Mouse (Mus musculus) forebrain, embryonic 12.5 days (tissue): ENCODE measurements at regions not wholly inside any gene's neighbourhood (a gene's known extent, or its start where the extent isn't known, plus 50 kb on each side); places are given as distances from the start of the nearest gene placed in this dataset.

ENCODE experiments used
- ATAC-seq: fragments of 200-750 bp; cut with Nextera tagmentation; 2 replicates; pipeline ENCODE4 v1.8.0; 2017; ENCODE audit warnings: moderate TSS enrichment; ENCODE audit not compliant: low FRiP score
- H3K27ac ChIP-seq: fragments of 300-500 bp; sonication (generic); 2 replicates; pipeline ENCODE4 v1.5.1; 2016; ENCODE audit warnings: mild to moderate bottlenecking
- H3K27me3 ChIP-seq: fragments of 300-500 bp; sonication (generic); 2 replicates; pipeline ENCODE4 v1.6.1; 2016; ENCODE audit warnings: mild to moderate bottlenecking
- H3K36me3 ChIP-seq: fragments of 300-500 bp; sonication (generic); replicated peaks from 2 replicates; pipeline ENCODE4 v1.6.1; 2016; ENCODE audit warnings: mild to moderate bottlenecking
- H3K4me1 ChIP-seq: fragments of 300-500 bp; sonication (generic); 2 replicates; pipeline ENCODE4 v1.6.1; 2016
- H3K4me2 ChIP-seq: fragments of 300-500 bp; sonication (generic); 2 replicates; pipeline ENCODE4 v1.6.1; 2016; ENCODE audit warnings: mild to moderate bottlenecking, moderate library complexity
- H3K4me3 ChIP-seq: fragments of 300-500 bp; sonication (generic); replicated peaks from 2 replicates; pipeline ENCODE4 v1.5.1; 2016; ENCODE audit warnings: mild to moderate bottlenecking
- H3K9ac ChIP-seq: fragments of 300-500 bp; sonication (generic); 2 replicates; pipeline ENCODE4 v1.6.1; 2016; ENCODE audit warnings: mild to moderate bottlenecking
- H3K9me3 ChIP-seq: fragments of 300-500 bp; sonication (generic); 2 replicates; pipeline ENCODE4 v1.6.1; 2016
- WGBS: fragments of 180-500 bp; shearing (Covaris S2); methylation state at CpG from one replicate; pipeline ENCODE4 v1.1.7; 2016; 5-methylcytosine and 5-hydroxymethylcytosine counted together

DNA sequence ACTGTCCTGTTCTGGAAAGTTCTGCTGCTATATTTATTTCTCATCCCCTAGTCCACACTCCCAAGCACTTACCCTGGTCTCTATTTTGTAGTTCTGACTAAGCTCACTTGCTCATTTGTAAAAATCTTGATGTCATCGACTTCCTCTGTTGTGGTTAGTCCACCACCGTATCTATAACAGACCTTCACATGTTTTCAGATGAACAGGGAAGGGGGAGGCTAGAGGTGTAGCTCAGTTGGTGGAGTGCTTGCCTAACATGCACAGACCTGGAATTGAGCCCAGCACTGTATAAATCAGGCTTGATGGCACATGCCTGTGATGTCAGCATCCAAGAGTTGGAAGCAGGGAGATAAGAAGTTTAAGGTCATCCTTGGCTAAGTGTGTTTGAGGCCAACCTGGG lies 78.3 kb upstream of the Noct start:
- Histone ChIP-seq H3K4me2 (no peak overlapping the region), H3K36me3 (no peaks in the 10 kb centered on the region), H3K4me3 (no peak overlapping the region), H3K27ac (no peak overlapping the region), H3K9me3 (no peaks in the 10 kb centered on the region), H3K9ac (no peak overlapping the region), H3K4me1 (no peaks in the 10 kb centered on the region), H3K27me3 (no peaks in the 10 kb centered on the region)
- WGBS: 89% methylated on average over 2 of the region's 2 CpGs
- ATAC-seq: no peak

GRCm38 (mm10) chr3:51150012-51150411 lies 74.2 kb upstream of the Noct start:
- ATAC-seq: no peak
- H3K4me3 ChIP-seq: no peak overlapping the region
- H3K9ac ChIP-seq: no peak overlapping the region
- 80% methylated on average over 6 of the region's 6 CpGs for WGBS
- H3K4me2 ChIP-seq: no peak overlapping the region
- no peaks in the 10 kb centered on the region for H3K9me3 ChIP-seq
- no peaks in the 10 kb centered on the region for H3K27me3 ChIP-seq
- no peaks in the 10 kb centered on the region for H3K36me3 ChIP-seq
- no peaks in the 10 kb centered on the region for H3K4me1 ChIP-seq
- H3K27ac ChIP-seq: no peak overlapping the region

DNA sequence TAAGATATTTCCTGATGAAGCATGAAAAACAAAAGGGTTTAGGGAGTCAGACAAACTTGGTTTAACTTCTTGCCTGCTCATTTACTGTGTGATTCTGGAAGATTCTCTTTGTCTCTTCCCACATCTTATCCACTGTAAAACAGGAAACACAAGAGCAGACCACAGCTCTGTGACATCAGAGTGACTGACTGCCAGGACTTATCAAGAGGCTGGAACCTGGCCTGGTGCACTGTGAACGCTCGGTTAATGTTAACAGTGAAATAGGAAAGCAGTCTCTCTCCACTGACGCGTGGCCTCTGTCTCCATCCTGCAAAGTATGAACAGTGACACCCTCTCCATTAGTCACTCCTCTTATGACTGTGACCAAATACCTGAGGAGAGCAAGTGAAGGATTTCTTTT lies 73.1 kb upstream of the Noct start:
- ATAC-seq: no peak
- no peak overlapping the region for H3K27ac ChIP-seq
- 96% methylated on average over 4 of the region's 4 CpGs for WGBS

DNA sequence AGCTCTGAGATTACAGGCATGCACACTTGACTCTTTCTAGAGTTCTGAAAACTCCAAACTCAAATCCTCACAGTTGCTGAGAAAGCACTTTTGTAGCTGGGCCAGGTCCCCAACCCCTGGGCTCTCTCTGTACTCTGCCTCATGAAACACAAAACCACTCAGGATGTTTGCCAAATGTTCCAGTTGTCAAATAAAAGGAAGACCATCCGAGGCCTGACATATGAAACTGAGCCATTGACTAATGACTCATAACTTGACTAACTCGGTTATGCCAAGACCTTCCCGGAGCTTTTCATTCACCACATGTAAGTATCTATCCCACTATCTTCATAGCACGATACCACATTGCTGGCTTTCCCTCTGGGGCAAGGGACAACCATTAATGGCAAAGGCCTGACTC lies 68.6 kb upstream of the Noct start:
- no peaks in the 10 kb centered on the region for H3K36me3 ChIP-seq
- no peak overlapping the region for H3K4me3 ChIP-seq
- H3K4me1 ChIP-seq: peaks cover 16% of the 10 kb centered on the region
- 81% methylated on average over 4 of the region's 4 CpGs for WGBS
- no peaks in the 10 kb centered on the region for H3K27me3 ChIP-seq
- no peak for ATAC-seq
- no peak overlapping the region for H3K27ac ChIP-seq
- no peak overlapping the region for H3K4me2 ChIP-seq
- no peak overlapping the region for H3K9ac ChIP-seq
- no peaks in the 10 kb centered on the region for H3K9me3 ChIP-seq

More for the DNA sequence above, 73.1 kb upstream of the Noct start:
- H3K9ac ChIP-seq: no peak overlapping the region
- H3K9me3 ChIP-seq: no peaks in the 10 kb centered on the region
- no peak overlapping the region for H3K4me3 ChIP-seq
- H3K36me3 ChIP-seq: no peaks in the 10 kb centered on the region
- H3K27me3 ChIP-seq: no peaks in the 10 kb centered on the region
- H3K4me2 ChIP-seq: no peak overlapping the region
- H3K4me1 ChIP-seq: no peaks in the 10 kb centered on the region

DNA sequence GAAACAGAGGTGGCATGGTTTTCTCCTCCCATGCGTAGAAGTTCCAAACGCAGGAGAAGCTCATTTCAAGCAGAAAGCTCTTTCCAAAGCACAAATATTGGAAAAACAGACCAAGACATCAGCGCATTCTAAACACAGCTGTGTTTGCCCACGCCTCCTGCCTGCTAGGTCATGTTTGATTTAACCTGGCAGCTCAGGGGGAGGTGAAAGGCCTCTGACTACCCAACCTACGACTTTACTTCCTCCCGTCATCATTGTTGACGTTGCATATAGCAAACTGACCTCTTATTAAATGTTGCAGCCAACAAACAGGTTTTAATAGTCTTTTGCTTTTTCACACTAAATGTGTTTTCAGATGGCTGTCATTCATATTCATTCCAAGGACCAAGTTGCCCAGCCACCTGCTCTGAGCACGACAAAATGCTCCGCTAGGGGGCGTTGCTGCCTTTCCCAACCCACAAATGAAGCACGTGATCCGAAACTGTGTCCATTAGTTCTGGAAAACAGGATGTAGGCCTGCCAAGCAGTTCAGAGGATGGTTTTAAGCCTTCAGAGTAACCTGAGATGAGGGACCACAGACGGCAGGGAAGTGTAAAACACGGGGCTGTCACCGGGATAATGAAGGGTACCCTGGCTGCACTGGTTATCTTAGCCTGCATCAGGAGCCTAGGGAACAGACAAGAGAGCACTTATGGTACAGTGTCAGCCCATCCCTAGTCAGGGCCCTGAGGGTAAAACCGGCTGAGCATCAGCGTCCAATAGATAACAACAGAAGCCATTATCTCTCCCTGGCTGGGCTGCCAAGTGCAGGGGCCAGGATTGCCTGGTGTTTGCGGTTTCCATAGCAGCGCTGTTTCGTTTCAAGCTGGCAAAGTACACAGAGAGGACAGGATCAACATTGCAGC lies 67.6 kb upstream of the Noct start:
- Histone ChIP-seq H3K27me3 (no peaks in the 10 kb centered on the region), H3K4me1 (peaks cover 16% of the 10 kb centered on the region), H3K27ac (no peak overlapping the region), H3K4me2 (0 out of 2 replicates have a peak overlapping the region, but pooled peaks have one; percentile 13), H3K9me3 (no peaks in the 10 kb centered on the region), H3K36me3 (no peaks in the 10 kb centered on the region), H3K4me3 (no peak overlapping the region), H3K9ac (no peak overlapping the region)
- ATAC-seq: peak; percentile 77
- WGBS: 57% methylated on average over 20 of the region's 20 CpGs

DNA sequence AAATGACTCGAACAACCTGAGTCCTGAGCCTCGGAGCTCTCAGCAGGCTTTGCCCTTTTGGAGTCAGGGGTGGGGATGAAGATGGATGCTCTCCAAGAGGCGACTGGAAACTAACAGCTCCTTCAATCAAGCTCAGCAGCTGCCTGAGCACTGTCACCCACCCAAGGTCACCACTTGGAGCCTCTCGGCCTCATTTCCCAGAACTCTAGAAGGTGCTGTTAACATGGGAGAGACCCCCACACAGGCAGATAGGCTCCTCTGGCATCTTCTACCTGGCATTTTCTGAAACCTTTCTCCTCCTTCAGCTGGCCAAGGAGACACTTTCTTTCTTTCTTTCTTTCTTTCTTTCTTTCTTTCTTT lies 67.0 kb upstream of the Noct start:
- no peaks in the 10 kb centered on the region for H3K36me3 ChIP-seq
- 52% methylated on average over 4 of the region's 4 CpGs for WGBS
- no peak overlapping the region for H3K27ac ChIP-seq
- 0 out of 2 replicates have a peak overlapping the region, but pooled peaks have one; percentile 13 for H3K4me2 ChIP-seq
- no peaks in the 10 kb centered on the region for H3K27me3 ChIP-seq
- H3K4me3 ChIP-seq: no peak overlapping the region
- H3K4me1 ChIP-seq: peaks cover 16% of the 10 kb centered on the region
- H3K9me3 ChIP-seq: no peaks in the 10 kb centered on the region
- ATAC-seq: 0 out of 2 replicates have a peak, but pooled peaks have one; percentile 3
- no peak overlapping the region for H3K9ac ChIP-seq

- no peak for ATAC-seq
- Histone ChIP-seq H3K27ac (no peak overlapping the region), H3K27me3 (no peaks in the 10 kb centered on the region), H3K4me2 (no peak overlapping the region), H3K9ac (no peak overlapping the region), H3K4me3 (no peak overlapping the region), H3K4me1 (peaks cover 16% of the 10 kb centered on the region), H3K9me3 (no peaks in the 10 kb centered on the region), H3K36me3 (no peaks in the 10 kb centered on the region)
- 82% methylated on average over 4 of the region's 4 CpGs for WGBS
Measured at GRCm38 (mm10) chr3:51158449-51158848, 65.8 kb upstream of the Noct start.

GRCm38 (mm10) chr3:51159322-51159721 lies 64.9 kb upstream of the Noct start:
- H3K4me2 ChIP-seq: no peak overlapping the region
- no peak overlapping the region for H3K27ac ChIP-seq
- WGBS: 26% methylated on average over 4 of the region's 4 CpGs
- no peaks in the 10 kb centered on the region for H3K9me3 ChIP-seq
- no peak overlapping the region for H3K9ac ChIP-seq
- ATAC-seq: no peak
- H3K4me1 ChIP-seq: peaks cover 16% of the 10 kb centered on the region
- no peaks in the 10 kb centered on the region for H3K36me3 ChIP-seq
- H3K4me3 ChIP-seq: no peak overlapping the region
- H3K27me3 ChIP-seq: no peaks in the 10 kb centered on the region

DNA sequence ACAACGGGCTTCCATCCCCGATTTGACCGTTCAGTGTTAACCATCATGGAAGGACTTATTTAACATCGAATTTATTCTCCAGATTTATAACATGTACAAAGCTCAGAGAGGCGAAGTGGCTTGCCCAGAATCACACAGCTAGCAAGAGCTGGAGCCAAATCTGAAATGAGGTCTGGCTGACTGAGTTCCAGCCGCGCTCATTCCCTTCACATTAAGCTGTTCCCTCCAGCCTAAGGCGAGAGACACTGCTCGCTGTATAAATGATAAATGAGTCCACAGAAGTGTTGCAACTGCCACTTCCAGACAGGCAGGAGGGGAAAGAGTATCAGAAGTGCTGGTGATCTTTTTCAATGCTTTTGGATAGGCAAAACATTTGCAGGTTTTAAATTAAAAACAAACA lies 64.4 kb upstream of the Noct start:
- Histone ChIP-seq H3K36me3 (no peaks in the 10 kb centered on the region), H3K4me3 (no peak overlapping the region), H3K4me2 (no peak overlapping the region), H3K4me1 (peaks cover 16% of the 10 kb centered on the region), H3K27ac (no peak overlapping the region), H3K9me3 (no peaks in the 10 kb centered on the region), H3K27me3 (no peaks in the 10 kb centered on the region), H3K9ac (no peak overlapping the region)
- no peak for ATAC-seq
- WGBS: 71% methylated on average over 9 of the region's 9 CpGs

DNA sequence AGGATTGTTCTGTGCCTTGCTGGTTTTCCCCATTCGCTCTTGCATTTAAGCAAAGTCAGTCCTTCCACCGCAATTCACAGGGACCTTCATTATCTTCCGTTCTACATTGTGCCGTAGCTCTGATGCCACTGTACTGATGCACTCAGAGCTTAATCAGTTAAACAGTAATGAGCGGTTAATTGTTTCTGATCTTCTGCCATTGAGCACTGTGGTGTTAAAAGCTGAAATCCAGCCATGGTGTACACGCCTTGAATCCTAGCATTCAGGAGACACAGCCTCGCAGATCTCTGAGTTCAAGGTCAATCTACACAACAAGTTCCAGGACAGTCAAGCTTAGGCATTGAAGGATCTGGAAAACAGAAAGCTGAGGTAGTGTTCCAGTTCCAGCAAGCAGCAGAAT lies 63.6 kb upstream of the Noct start:
- no peaks in the 10 kb centered on the region for H3K27me3 ChIP-seq
- H3K4me1 ChIP-seq: peaks cover 16% of the 10 kb centered on the region
- no peak for ATAC-seq
- no peak overlapping the region for H3K9ac ChIP-seq
- H3K36me3 ChIP-seq: no peaks in the 10 kb centered on the region
- no peak overlapping the region for H3K4me2 ChIP-seq
- no peak overlapping the region for H3K4me3 ChIP-seq
- WGBS: 78% methylated on average over 7 of the region's 7 CpGs
- H3K27ac ChIP-seq: no peak overlapping the region
- no peaks in the 10 kb centered on the region for H3K9me3 ChIP-seq

DNA sequence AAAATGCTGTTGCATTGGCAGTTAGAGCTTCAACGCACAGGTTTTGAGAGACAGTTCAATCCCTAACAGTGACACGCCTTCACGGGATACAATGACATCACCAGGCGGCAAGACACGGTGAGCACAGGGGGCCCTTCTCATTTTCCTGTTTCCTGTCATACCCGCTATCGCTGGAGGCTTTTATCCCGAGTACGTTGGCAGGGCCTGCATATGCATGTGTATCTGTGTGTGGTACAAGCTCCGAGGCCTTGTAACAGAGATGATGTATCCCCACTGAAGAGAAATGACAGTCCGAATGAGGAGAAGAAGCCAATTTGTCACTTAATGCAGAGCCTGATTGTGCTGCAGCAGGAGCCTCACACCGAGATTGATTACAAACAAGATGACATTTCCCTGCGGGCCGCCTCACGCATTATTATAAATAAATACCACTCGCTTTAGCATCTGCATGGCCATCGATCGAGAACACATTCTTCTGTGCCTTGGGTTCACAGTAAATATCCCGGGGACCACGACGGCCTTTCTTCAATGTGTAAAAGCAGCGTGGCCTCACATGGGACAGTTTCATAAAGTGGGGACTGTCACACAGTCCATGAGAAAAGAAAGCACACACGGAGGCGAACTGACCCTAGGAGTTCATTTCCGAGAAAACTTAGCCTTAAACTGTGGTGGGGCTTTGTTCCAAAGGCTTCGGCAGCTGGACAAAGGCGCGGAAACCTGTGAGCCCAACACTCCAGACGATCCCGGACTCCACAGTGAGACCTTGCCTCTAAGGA lies 54.9 kb upstream of the Noct start:
- ATAC-seq: no peak
- no peaks in the 10 kb centered on the region for H3K36me3 ChIP-seq
- H3K4me2 ChIP-seq: no peak overlapping the region
- no peak overlapping the region for H3K27ac ChIP-seq
- no peak overlapping the region for H3K4me3 ChIP-seq
- no peaks in the 10 kb centered on the region for H3K27me3 ChIP-seq
- no peaks in the 10 kb centered on the region for H3K9me3 ChIP-seq
- 0 out of 2 replicates have a peak, but pooled peaks cover 3% of the 10 kb centered on the region for H3K4me1 ChIP-seq
- no peak overlapping the region for H3K9ac ChIP-seq
- 77% methylated on average over 30 of the region's 30 CpGs for WGBS

DNA sequence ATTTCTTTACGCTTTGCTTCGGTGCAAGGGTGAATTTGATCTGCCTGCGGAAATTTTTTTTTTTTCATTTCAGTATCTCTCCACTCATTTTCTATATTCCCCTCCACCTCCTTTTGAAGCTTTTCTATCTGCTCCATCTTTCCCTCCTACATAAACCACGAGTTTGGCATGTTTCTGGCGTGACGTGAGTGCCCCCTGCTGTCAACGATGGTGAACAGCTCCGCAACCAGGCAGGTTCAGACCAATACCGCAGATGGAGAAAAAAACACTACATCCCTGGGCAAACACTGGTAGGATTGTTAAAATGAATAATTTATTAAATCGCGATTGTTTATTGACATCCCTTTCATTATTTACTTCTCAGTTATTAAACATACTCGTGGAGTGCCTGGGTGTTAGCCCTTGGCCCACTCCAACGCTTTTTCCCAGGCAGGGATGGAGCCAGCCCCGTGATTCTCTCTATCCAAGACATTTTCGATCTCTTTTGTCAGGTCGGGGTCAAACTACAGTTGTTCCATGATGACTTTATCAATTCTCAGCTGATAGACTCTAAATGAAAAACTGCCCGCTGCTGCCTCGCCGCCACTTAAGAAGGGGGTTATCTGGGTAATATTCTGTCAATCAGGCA lies 53.9 kb upstream of the Noct start:
- H3K4me2 ChIP-seq: no peak overlapping the region
- no peak overlapping the region for H3K4me3 ChIP-seq
- H3K27ac ChIP-seq: no peak overlapping the region
- no peaks in the 10 kb centered on the region for H3K27me3 ChIP-seq
- 31% methylated on average over 19 of the region's 19 CpGs for WGBS
- no peaks in the 10 kb centered on the region for H3K9me3 ChIP-seq
- no peaks in the 10 kb centered on the region for H3K36me3 ChIP-seq
- ATAC-seq: peak; percentile 89
- 0 out of 2 replicates have a peak, but pooled peaks cover 3% of the 10 kb centered on the region for H3K4me1 ChIP-seq
- H3K9ac ChIP-seq: no peak overlapping the region
